Mouse (Mus musculus) limb, embryonic 11.5 days (tissue): ENCODE measurements around the gene Sh3yl1. TPM values are rescaled to one million over a fixed set of nuclear protein-coding genes. Genes with fewer than 3 reads are reported as not detected.

Experiments
- ATAC-seq: fragments of 200-750 bp; cut with Nextera tagmentation; 2 replicates; pipeline ENCODE4 v1.8.0; 2017; ENCODE audit warnings: low read depth; ENCODE audit not compliant: insufficient number of reproducible peaks, low FRiP score, low TSS enrichment
- DNase-seq: peaks from one replicate; pipeline ENCODE4 v3.0.0-alpha.2; 2015; ENCODE audit warnings: low spot score
- H3K27ac ChIP-seq: fragments of 300-500 bp; sonication (generic); replicated peaks from 2 replicates; pipeline ENCODE4 v1.5.1; 2014; ENCODE audit warnings: low read depth, mild to moderate bottlenecking, low read length
- H3K27me3 ChIP-seq: fragments of 300-500 bp; sonication (generic); 2 replicates; pipeline ENCODE4 v1.6.1; 2014; ENCODE audit warnings: mild to moderate bottlenecking, low read length, mixed read lengths; ENCODE audit not compliant: control insufficient read depth, insufficient read depth
- H3K36me3 ChIP-seq: fragments of 300-500 bp; sonication (generic); 2 replicates; pipeline ENCODE4 v1.6.1; 2014; ENCODE audit warnings: mild to moderate bottlenecking, low read length, moderate library complexity, mixed read lengths; ENCODE audit not compliant: control insufficient read depth, insufficient read depth
- H3K4me1 ChIP-seq: fragments of 300-500 bp; sonication (generic); 2 replicates; pipeline ENCODE4 v1.6.1; 2014; ENCODE audit warnings: low read length, mixed read lengths; ENCODE audit not compliant: control insufficient read depth, insufficient read depth
- H3K4me2 ChIP-seq: fragments of 300-500 bp; sonication (generic); 2 replicates; pipeline ENCODE4 v1.6.1; 2014; ENCODE audit warnings: low read depth, mild to moderate bottlenecking, moderate library complexity; ENCODE audit not compliant: severe bottlenecking
- H3K4me3 ChIP-seq: fragments of 300-500 bp; sonication (generic); 2 replicates; pipeline ENCODE4 v1.5.1; 2014; ENCODE audit warnings: low read depth, low read length
- H3K9ac ChIP-seq: fragments of 300-500 bp; sonication (generic); 2 replicates; pipeline ENCODE4 v1.6.1; 2014; ENCODE audit warnings: mild to moderate bottlenecking, low read length
- H3K9me3 ChIP-seq: fragments of 300-500 bp; sonication (generic); 2 replicates; pipeline ENCODE4 v1.6.1; 2016; ENCODE audit warnings: low read length; ENCODE audit not compliant: control insufficient read depth
- WGBS: fragments of 180-500 bp; shearing (Covaris S2); extraction: QIAGEN DNeasy Blood & Tissue Kit; methylation state at CpG from one replicate; pipeline ENCODE4 v1.1.7; 2014; 5-methylcytosine and 5-hydroxymethylcytosine counted together
- polyA plus RNA-seq: library from polyadenylated mRNA; unstranded; fragments of >200 nt; fragmentation: Nextera tagmentation; extraction: Ambion mirVana; gene quantifications from 2 replicates; pipeline ENCODE4 v1.2.1, GENCODE M21; 2014

Gene Sh3yl1
- polyA plus RNA-seq, 1 experiment from 2014 or later: 15.7 TPM

DNA sequence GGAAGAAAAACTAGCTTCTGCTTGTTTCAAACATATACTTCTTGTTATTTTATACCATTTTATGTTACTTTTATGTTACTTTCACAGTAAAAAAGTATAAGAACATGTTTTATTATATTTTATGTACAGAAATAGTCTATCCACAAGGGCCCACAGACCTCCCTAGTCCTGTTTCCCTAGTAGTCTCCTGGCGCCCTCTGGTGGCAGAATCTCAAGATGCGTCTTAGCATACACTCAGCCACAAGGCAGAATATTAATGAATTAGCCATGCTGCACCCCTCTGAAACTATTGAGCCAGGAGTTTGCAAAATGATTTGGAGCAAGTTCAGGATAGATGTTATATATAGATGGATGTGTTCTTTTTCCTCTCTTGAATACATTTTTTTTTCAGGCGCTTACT is 93.5 kb downstream of the Sh3yl1 start:
- Histone ChIP-seq H3K9ac (no peak overlapping the region), H3K4me2 (no peak overlapping the region), H3K9me3 (no peaks in the 10 kb centered on the region), H3K4me3 (no peak overlapping the region), H3K4me1 (no peaks in the 10 kb centered on the region), H3K36me3 (no peaks in the 10 kb centered on the region), H3K27ac (no peak overlapping the region), H3K27me3 (no peaks in the 10 kb centered on the region)
- WGBS: 21% methylated on average over 3 of the region's 3 CpGs
- ATAC-seq: no peak
- DNase-seq: peak; percentile 91

DNA sequence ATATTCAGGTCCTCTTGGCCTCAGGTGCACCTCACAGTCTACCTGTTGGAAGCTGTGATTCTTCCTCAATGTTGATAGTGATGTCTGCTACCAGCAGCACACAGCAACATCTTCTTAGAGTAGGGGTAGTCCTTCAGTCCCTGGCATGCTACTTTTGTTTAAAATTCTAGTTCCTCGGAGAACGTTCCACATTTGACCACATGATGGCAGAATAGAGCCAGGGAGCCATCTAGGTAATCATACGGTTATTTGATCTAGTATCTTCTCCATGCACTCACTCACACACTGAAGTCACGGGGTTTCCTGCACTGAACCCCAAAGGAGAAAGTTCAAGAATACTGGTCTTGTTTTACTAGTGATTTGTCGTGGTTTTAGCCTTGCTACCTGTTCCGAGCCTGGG is 96.7 kb downstream of the Sh3yl1 start:
- H3K4me2 ChIP-seq: no peak overlapping the region
- no peak overlapping the region for H3K4me3 ChIP-seq
- no peaks in the 10 kb centered on the region for H3K4me1 ChIP-seq
- H3K36me3 ChIP-seq: no peaks in the 10 kb centered on the region
- no peaks in the 10 kb centered on the region for H3K9me3 ChIP-seq
- H3K9ac ChIP-seq: no peak overlapping the region
- 27% methylated on average over 6 of the region's 6 CpGs for WGBS
- DNase-seq: peak; percentile 66
- no peak for ATAC-seq
- H3K27ac ChIP-seq: no peak overlapping the region
- H3K27me3 ChIP-seq: no peaks in the 10 kb centered on the region; the same call in 1 of the 2 replicates

Other genes with a start within 250 kb of the Sh3yl1 start
- 0.43 and 0.47 TPM in 2 replicates for gene Alkal2, start 27.3 kb upstream of the Sh3yl1 start, polyA plus RNA-seq
- gene Acp1, start 79 bp upstream of the Sh3yl1 start, polyA plus RNA-seq: 207 and 222 TPM in 2 replicates
- 0.11 and 0.21 TPM in 2 replicates for gene Fam110c, start 162.2 kb downstream of the Sh3yl1 start, polyA plus RNA-seq